Mouse (Mus musculus): ENCODE results near the gene Phyhd1. TPM values are rescaled to one million over a fixed set of nuclear protein-coding genes. Genes with fewer than 3 reads are reported as not detected.

The Phyhd1 gene
- total and polyA plus RNA-seq, 3 experiments, result 0.19 to 1.6 TPM; not detected in 1

GRCm38 (mm10) chr2:30299525-30299924 is 33.5 kb downstream of the Phyhd1 start:
- Histone ChIP-seq H3K27me3 (ENCODE audit: control insufficient read depth in 1 of 2, insufficient read depth in 2 of 2, low read length in 2 of 2) (no peaks in the 10 kb centered on the region), H3K4me3 (ENCODE audit: control insufficient read depth in 1 of 2, insufficient read depth in 1 of 2, low read depth in 2 of 2, low read length in 2 of 2) (no peak overlapping the region), H3K9me3 (replicated peaks; ENCODE audit: insufficient read depth, low read length) (no peaks in the 10 kb centered on the region), H3K36me3 (ENCODE audit: control insufficient read depth in 1 of 2, insufficient read depth in 2 of 2, low read length in 2 of 2) (peaks cover 0 to 49% of the 10 kb centered on the region in 2 experiments; a peak in 2 of 4 replicates), H3K4me1 (ENCODE audit: control insufficient read depth in 1 of 2, insufficient read depth in 2 of 2, low read length in 2 of 2) (no peaks in the 10 kb centered on the region), H3K9ac (ENCODE audit: control insufficient read depth, low read depth, low read length, poor library complexity, severe bottlenecking) (no peak overlapping the region), H3K27ac (ENCODE audit: control insufficient read depth, low read depth, low read length) (no peak overlapping the region), H3K79me2 (ENCODE audit: control insufficient read depth, insufficient read depth, low read length, poor library complexity) (peaks cover 1% of the 10 kb centered on the region; the same call in 1 of the 2 replicates)
- DNase-seq (ENCODE audit: low read depth, low spot score), result peak; percentile 24
- TF ChIP-seq ZNF384 (IDR thresholded peaks at IDR 0.05; ENCODE audit: low read depth, low read length) (no peak), MYC (IDR thresholded peaks at IDR 0.05; ENCODE audit: low read depth, low read length) (no peak), ETS1 (IDR thresholded peaks at IDR 0.05; ENCODE audit: low read depth, low read length) (no peak), BHLHE40 (IDR thresholded peaks at IDR 0.05; ENCODE audit: borderline replicate concordance, low read depth, low read length) (no peak), HCFC1 (IDR thresholded peaks at IDR 0.05; ENCODE audit: low read depth, low read length) (no peak), RAD21 (IDR thresholded peaks at IDR 0.05; ENCODE audit: low read depth, low read length) (peak; percentile 13), JUND (IDR thresholded peaks at IDR 0.05; ENCODE audit: low read depth, low read length) (no peak), SMC3 (IDR thresholded peaks at IDR 0.05; ENCODE audit: low read depth, low read length) (peak; percentile 16; the same call in 1 of the 2 replicates), MEF2A (IDR thresholded peaks at IDR 0.05; ENCODE audit: extremely low read depth, insufficient replicate concordance, low read depth, low read length, poor library complexity, severe bottlenecking) (no peak), NRF1 (IDR thresholded peaks at IDR 0.05; ENCODE audit: insufficient read depth, low read depth, low read length, poor library complexity, severe bottlenecking) (no peak), CHD2 (IDR thresholded peaks at IDR 0.05; ENCODE audit: low read length) (no peak), CTCF (IDR thresholded peaks at IDR 0.05 in 2 of 3, conservative IDR thresholded peaks at IDR 0.05 in 1 of 3; ENCODE audit: control insufficient read depth in 1 of 3, insufficient read depth in 1 of 3, low read depth in 2 of 3, low read length in 3 of 3, poor library complexity in 1 of 3, severe bottlenecking in 1 of 3) (peak in 2 of 3 experiments; percentile 13 to 41; a peak in 2 of 6 replicates), GATA1 (IDR thresholded peaks at IDR 0.05; ENCODE audit: low read depth, low read length) (no peak)

- Histone ChIP-seq H3K27me3 (ENCODE audit: control insufficient read depth in 1 of 2, insufficient read depth in 2 of 2, low read length in 2 of 2) (no peaks in the 10 kb centered on the region), H3K9ac (ENCODE audit: control insufficient read depth, low read depth, low read length, poor library complexity, severe bottlenecking) (no peak overlapping the region), H3K9me3 (replicated peaks; ENCODE audit: insufficient read depth, low read length) (no peaks in the 10 kb centered on the region), H3K4me3 (ENCODE audit: control insufficient read depth in 1 of 2, insufficient read depth in 1 of 2, low read depth in 2 of 2, low read length in 2 of 2) (no peak overlapping the region), H3K36me3 (ENCODE audit: control insufficient read depth in 1 of 2, insufficient read depth in 2 of 2, low read length in 2 of 2) (peaks cover 0 to 52% of the 10 kb centered on the region in 2 experiments; a peak in 2 of 4 replicates), H3K27ac (ENCODE audit: control insufficient read depth, low read depth, low read length) (no peak overlapping the region), H3K79me2 (ENCODE audit: control insufficient read depth, insufficient read depth, low read length, poor library complexity) (peaks cover 1% of the 10 kb centered on the region; the same call in 1 of the 2 replicates), H3K4me1 (ENCODE audit: control insufficient read depth in 1 of 2, insufficient read depth in 2 of 2, low read length in 2 of 2) (no peaks in the 10 kb centered on the region)
- no peak for DNase-seq (ENCODE audit: low read depth, low spot score)
- TF ChIP-seq ZNF384 (IDR thresholded peaks at IDR 0.05; ENCODE audit: low read depth, low read length) (no peak), UBTF (IDR thresholded peaks at IDR 0.05; ENCODE audit: borderline replicate concordance, insufficient read depth, low read depth, low read length) (no peak), MYB (IDR thresholded peaks at IDR 0.05; ENCODE audit: low read depth, low read length) (no peak), GABPA (IDR thresholded peaks at IDR 0.05; ENCODE audit: low read depth, low read length) (no peak), MAX (IDR thresholded peaks at IDR 0.05; ENCODE audit: low read length) (no peak), MYC (IDR thresholded peaks at IDR 0.05; ENCODE audit: low read depth, low read length) (no peak), RAD21 (IDR thresholded peaks at IDR 0.05; ENCODE audit: low read depth, low read length) (no peak), POLR2AphosphoS5 (IDR thresholded peaks at IDR 0.05; ENCODE audit: borderline replicate concordance, low read depth, low read length) (no peak), JUND (IDR thresholded peaks at IDR 0.05; ENCODE audit: low read depth, low read length) (no peak), EP300 (IDR thresholded peaks at IDR 0.05; ENCODE audit: low read depth in 1 of 2, low read length in 2 of 2) (no peak), POLR2AphosphoS2 (IDR thresholded peaks at IDR 0.05; ENCODE audit: low read length) (no peak), USF2 (IDR thresholded peaks at IDR 0.05; ENCODE audit: borderline replicate concordance in 1 of 2, insufficient read depth in 1 of 2, low read depth in 1 of 2, low read length in 2 of 2) (no peak), RCOR1 (IDR thresholded peaks at IDR 0.05; ENCODE audit: low read depth, low read length) (no peak), TAL1 (IDR thresholded peaks at IDR 0.05; ENCODE audit: low read length) (no peak), ZC3H11A (IDR thresholded peaks at IDR 0.05; ENCODE audit: low read depth, low read length) (no peak), CHD1 (IDR thresholded peaks at IDR 0.05; ENCODE audit: low read depth, low read length) (no peak), USF1 (IDR thresholded peaks at IDR 0.05; ENCODE audit: low read depth, low read length) (no peak), HCFC1 (IDR thresholded peaks at IDR 0.05; ENCODE audit: low read depth, low read length) (no peak)
Measured at GRCm38 (mm10) chr2:30299966-30300365, 34.0 kb downstream of the Phyhd1 start.

Data from MEL (cell line).